Mouse (Mus musculus) testis, adult 2 months (tissue): ENCODE data around the gene Arel1. TPM values are rescaled to one million over a fixed set of nuclear protein-coding genes. Genes with fewer than 3 reads are reported as not detected.
A peak's percentile ranks its signal among the peaks of the same experiment; 100 is the strongest.

Source experiments
- H3K27ac ChIP-seq: fragments of 200-500 bp; 2 replicates; pipeline ENCODE4 v1.5.1; 2012; ENCODE audit warnings: low read depth, low read length; ENCODE audit not compliant: control insufficient read depth, insufficient read depth
- H3K27me3 ChIP-seq: fragments of 200-500 bp; 2 replicates; pipeline ENCODE4 v1.6.1; 2012; ENCODE audit warnings: mild to moderate bottlenecking, low read length, moderate library complexity; ENCODE audit not compliant: control insufficient read depth, insufficient read depth
- H3K36me3 ChIP-seq: fragments of 200-500 bp; 2 replicates; pipeline ENCODE4 v1.6.1; 2012; ENCODE audit warnings: mild to moderate bottlenecking, low read length; ENCODE audit not compliant: control insufficient read depth, insufficient read depth
- H3K4me1 ChIP-seq: fragments of 200-500 bp; 2 replicates; pipeline ENCODE4 v1.6.1; 2012; ENCODE audit warnings: low read length; ENCODE audit not compliant: control insufficient read depth, insufficient read depth
- H3K4me3 ChIP-seq: fragments of 200-500 bp; 2 replicates; pipeline ENCODE4 v1.5.1; 2012; ENCODE audit warnings: low read depth, mild to moderate bottlenecking, low read length, moderate library complexity, mixed read lengths; ENCODE audit not compliant: control insufficient read depth
- CTCF ChIP-seq: fragments of 200-500 bp; IDR thresholded peaks from 2 replicates; pipeline ENCODE4 v1.5.1; 2012; ENCODE audit warnings: low read depth, mild to moderate bottlenecking, inconsistent platforms, low read length, moderate library complexity; ENCODE audit not compliant: control insufficient read depth, insufficient read depth, insufficient replicate concordance
- POLR2A ChIP-seq: fragments of 200-500 bp; IDR thresholded peaks from 2 replicates; pipeline ENCODE4 v1.6.1; 2012; ENCODE audit warnings: low read depth, mild to moderate bottlenecking, inconsistent platforms, low read length, moderate library complexity; ENCODE audit not compliant: control insufficient read depth
- polyA plus RNA-seq: library from polyadenylated mRNA; depleted of rRNA; stranded (reverse); fragments of >200 nt; gene quantifications from 2 replicates; pipeline ENCODE4 v1.2.3, GENCODE M21; 2012

Gene Arel1
- polyA plus RNA-seq, 1 experiment, result 79.6 TPM

DNA sequence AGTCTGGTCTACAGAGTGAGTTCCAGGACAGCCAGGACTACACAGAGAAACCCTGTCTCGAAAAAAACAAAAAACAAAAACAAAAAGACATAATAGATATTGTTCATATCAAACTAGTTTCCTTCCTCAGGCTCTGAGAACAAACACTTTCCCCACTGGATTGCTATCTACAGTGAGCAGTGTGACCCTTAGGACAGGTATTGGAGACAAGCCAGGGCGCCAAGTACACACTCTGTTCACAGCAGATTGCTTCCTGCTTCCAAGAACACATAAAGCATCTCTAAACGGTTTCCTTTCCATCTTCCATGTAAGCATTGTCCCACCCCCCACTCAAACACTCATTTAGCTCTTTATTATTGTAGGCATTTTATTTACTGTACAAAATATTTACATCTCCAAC, 52.9 kb downstream of the Arel1 start:
- no peaks in the 10 kb centered on the region; the same call in 1 of the 2 replicates for H3K36me3 ChIP-seq
- TF ChIP-seq POLR2A (no peak), CTCF (no peak)
- H3K4me1 ChIP-seq, result no peaks in the 10 kb centered on the region
- no peak overlapping the region for H3K27ac ChIP-seq
- no peaks in the 10 kb centered on the region for H3K27me3 ChIP-seq
- H3K4me3 ChIP-seq, result no peak overlapping the region

DNA sequence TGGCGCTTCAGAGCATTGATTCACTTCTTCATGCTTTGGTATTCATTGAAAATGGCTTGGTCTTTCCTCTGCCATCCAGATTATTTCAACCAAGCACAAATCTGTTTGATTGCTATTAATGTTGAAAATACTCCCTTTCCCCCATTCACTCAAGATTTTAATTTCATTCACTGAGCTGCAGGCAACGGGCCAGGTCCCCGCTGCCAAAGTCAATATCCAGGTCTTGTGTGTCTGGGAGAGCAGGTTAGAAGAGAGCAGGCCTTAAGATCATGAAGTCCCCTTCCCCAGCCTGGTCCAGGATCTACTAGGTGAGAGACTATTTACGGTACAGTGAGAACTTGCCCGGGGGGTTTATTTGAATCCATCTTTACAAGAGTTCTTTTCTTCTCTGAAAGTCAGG, 55.7 kb downstream of the Arel1 start:
- no peaks in the 10 kb centered on the region for H3K27me3 ChIP-seq
- H3K27ac ChIP-seq, result no peak overlapping the region
- no peak overlapping the region for H3K4me3 ChIP-seq
- H3K4me1 ChIP-seq, result no peaks in the 10 kb centered on the region
- TF ChIP-seq POLR2A, result no peak
- no peak for TF ChIP-seq CTCF
- H3K36me3 ChIP-seq, result no peaks in the 10 kb centered on the region

DNA sequence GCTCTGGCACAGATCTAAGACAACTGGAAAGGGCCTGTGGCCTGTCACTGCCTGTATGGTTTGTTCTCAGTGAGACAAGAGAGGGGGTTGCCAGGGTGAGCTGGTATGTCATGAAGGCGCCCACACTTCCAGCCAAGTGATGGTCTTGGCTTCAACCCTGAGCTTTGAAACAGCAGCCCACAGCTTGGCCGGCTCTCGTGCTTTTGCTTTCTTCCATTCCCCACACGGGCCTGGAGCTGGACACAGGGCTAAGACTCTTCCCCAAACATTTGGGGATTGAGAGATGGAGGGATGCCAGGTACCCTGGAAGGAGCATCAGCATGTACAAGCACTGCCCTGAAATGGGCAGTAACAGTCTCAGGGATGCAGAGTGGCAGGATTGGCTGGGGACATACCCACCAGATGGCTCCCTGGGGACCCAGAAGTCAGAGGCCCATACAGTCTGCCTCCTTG, 58.0 kb downstream of the Arel1 start:
- Histone ChIP-seq H3K4me1 (peaks cover 4% of the 10 kb centered on the region; the same call in 1 of the 2 replicates), H3K27me3 (no peaks in the 10 kb centered on the region), H3K36me3 (no peaks in the 10 kb centered on the region), H3K4me3 (no peak overlapping the region), H3K27ac (no peak overlapping the region)
- TF ChIP-seq CTCF (no peak), POLR2A (no peak)

DNA sequence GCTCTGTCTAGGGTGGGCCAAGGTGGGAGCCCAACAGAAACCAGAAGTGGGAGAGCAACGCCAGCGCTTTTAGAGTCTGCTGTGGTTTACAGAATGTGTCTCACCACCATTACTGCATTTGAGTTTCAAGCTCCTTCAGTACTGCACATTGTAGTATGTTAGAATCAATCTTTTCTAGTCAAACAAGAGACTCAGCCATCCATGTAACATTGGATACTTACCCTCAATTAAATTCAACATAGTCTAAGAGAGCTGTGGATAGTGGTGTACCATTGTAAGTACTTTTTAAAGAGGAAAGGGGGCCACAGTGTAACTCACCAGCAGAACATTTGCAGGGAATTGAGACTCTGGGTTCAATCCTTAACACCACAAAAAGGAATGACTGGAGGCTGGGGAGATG, 59.1 kb downstream of the Arel1 start:
- Histone ChIP-seq H3K27ac (no peak overlapping the region), H3K36me3 (no peaks in the 10 kb centered on the region), H3K4me1 (peaks cover 11% of the 10 kb centered on the region), H3K27me3 (no peaks in the 10 kb centered on the region), H3K4me3 (no peak overlapping the region)
- no peak for TF ChIP-seq CTCF
- no peak for TF ChIP-seq POLR2A

DNA sequence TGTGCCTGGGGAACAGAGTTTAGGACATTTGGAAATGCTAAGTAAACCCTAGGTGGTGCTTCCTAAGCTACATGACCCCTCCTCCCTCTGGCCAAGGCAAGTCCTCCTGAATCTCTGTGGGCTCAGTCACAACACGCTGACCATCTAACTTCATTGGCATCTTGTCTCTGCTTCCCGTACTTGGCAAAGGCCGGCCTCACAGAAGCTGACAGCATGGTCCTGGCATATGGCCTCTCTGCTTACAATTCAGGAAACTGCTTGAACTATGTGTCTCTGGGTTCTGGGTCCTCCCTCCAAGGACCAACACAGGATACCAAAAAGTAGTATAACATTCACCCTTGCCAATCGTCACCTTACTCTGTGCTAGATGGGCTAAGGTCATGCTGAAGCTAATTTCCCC, 60.6 kb downstream of the Arel1 start:
- H3K27me3 ChIP-seq, result no peaks in the 10 kb centered on the region
- H3K36me3 ChIP-seq, result no peaks in the 10 kb centered on the region
- peaks cover 11% of the 10 kb centered on the region for H3K4me1 ChIP-seq
- no peak overlapping the region for H3K27ac ChIP-seq
- no peak overlapping the region for H3K4me3 ChIP-seq
- no peak for TF ChIP-seq POLR2A
- no peak for TF ChIP-seq CTCF

DNA sequence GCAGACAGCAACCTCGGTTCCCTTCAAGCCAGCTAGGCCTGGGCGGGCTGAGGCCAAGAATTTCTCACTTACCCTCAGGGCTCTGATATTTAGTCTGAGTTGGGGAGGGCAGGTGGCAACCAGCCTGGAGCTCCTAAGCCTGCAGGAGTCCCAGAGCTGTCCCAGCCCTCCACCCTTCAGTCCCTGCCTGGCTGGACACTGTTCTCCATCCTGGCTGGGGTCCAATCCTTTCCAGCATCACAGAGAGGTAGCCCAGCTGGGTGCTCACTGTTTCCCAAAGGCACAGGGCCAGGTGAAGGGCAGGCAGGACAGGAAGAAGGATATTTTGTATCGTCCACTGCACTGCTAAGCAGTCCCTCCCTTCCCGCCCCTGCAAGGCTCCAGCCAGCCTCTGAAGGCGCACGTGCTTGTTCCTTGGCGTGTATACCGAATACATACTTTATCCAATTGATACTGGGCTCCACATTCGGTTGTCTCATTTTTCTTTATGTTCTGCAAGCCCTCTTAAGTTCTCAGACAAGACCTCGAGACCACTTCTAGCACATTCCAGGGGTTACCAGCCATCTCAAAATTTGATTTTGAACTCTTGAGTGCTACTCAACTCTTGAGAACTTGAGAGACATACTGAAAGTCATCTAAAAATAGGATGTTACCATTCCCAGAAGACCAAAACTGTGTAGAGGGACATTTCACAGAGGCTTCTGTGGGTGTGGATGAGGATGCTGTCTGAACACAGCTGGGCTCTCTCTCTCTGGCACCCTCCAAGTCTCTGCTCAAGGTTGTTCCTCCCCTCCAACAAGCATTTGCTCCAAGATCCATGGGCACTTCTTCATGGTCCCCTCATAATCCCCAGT, 62.8 kb downstream of the Arel1 start:
- H3K4me3 ChIP-seq, result no peak overlapping the region
- no peaks in the 10 kb centered on the region for H3K27me3 ChIP-seq
- TF ChIP-seq CTCF (peak; percentile 8; the same call in 1 of the 2 replicates), POLR2A (no peak)
- H3K36me3 ChIP-seq, result no peaks in the 10 kb centered on the region
- H3K27ac ChIP-seq, result peak overlapping the region; percentile 78
- peaks cover 11% of the 10 kb centered on the region for H3K4me1 ChIP-seq

DNA sequence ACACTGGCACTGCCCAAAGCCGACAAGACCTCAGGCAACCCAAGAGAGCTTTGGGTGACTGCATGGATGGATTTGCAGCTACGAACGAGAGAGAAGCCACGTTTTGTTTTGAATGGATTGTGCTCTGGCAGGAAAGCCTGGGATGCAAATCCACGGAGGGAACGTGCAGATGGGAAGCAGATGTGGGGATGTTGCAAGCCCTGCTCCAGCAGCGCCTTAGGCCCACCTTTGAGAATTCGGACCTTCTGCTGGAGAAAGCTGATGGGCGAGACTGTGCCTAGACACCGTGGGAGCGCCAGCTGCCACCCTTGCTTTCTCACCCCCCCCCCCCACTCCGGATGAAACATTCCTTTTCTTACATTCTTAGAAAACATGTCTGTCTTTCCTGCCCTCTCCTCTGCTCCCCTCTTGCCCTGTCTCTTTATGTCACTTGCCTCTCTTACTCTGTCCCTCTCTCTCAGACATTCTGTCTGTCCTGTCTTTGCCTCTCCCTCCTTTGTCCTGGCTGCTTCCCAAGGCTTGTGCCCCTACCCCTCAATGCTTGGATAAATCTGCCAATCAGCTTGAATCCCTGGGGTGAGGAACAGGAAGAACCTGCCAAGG, 63.6 kb downstream of the Arel1 start:
- Histone ChIP-seq H3K27me3 (no peaks in the 10 kb centered on the region), H3K27ac (no peak overlapping the region; the same call in 1 of the 2 replicates), H3K4me3 (no peak overlapping the region), H3K36me3 (no peaks in the 10 kb centered on the region), H3K4me1 (peaks cover 11% of the 10 kb centered on the region)
- no peak for TF ChIP-seq CTCF
- TF ChIP-seq POLR2A, result no peak
